Mouse (Mus musculus) ovary, postnatal 10 days (tissue): ENCODE measurements around the gene Tmem176b.
"Not testable (repeated sequence)": the region's sequence is repeated elsewhere in the genome, so short reads cannot be mapped to it uniquely, and the experiment has no call there.

Experiments used
- DNase-seq: peaks from one replicate; pipeline ENCODE4 v3.0.0; 2022; ENCODE audit warnings: low spot score

Gene Tmem176b

DNA sequence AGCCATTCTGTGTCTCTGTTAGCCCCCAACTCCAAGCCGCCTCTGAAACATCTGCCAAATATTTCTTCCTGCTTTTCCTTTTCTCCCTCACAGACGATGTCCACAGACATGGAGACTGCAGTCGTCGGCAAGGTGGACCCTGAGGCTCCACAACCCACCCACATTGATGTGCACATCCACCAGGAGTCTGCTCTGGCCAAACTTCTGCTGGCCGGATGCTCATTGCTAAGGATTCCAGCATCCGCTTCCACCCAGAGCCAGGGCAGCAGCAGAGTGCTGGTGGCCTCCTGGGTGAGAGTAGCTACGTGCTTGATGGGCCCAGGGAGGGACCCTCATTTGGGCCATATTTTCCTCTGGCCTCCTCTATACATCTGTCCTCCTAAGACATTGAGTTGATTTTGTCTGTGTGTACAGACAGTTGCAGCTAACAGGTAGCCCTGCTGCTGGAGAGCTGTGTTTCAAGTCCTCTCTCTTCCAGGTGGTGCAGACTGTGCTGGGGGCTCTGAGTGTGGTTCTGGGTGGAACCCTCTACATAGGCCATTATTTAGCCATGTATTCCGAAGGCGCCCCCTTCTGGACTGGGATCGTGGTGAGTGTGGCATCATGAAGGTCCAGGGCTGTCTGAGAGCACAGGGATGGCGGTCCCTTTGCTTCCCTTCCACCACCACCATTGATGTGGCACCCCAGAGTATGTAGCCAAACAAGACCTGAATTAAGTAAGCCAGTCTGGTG is 981 bp upstream of the Tmem176b start:
- no peak for DNase-seq

DNA sequence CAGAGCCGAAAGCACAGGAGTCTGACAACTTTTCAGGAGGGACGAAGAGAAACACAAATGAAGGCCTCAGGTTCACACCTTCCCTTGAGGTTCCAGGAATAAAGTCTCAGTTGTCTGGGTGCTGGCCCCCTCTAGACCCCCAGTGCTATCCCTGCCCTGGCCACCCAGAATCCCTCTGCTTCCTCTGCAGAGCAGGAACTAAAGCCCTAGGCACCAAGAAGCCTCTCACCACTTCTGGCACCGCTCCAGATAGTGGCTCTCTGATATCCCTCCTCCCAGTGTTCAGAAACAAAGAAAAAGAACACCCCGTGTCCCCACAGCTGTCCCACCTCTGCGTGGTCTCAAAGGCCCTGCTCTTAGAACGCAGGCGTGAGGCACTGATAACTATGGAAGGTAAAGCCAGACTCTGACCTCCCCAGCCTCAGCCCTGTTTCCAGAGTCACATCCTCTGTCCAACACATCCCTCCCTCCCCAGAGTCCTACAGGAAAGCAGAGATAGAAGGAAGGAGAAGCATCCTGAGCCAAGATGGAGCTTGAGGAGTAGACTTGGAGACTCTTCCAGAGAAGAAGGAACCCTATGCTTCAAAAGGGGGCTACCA is 826 bp downstream of the Tmem176b start, which contains the start of gene Tmem176a:
Tmem176a (plus strand) TSS at position 549 of the 599 bp plus-strand sequence.
- no peak for DNase-seq

DNA sequence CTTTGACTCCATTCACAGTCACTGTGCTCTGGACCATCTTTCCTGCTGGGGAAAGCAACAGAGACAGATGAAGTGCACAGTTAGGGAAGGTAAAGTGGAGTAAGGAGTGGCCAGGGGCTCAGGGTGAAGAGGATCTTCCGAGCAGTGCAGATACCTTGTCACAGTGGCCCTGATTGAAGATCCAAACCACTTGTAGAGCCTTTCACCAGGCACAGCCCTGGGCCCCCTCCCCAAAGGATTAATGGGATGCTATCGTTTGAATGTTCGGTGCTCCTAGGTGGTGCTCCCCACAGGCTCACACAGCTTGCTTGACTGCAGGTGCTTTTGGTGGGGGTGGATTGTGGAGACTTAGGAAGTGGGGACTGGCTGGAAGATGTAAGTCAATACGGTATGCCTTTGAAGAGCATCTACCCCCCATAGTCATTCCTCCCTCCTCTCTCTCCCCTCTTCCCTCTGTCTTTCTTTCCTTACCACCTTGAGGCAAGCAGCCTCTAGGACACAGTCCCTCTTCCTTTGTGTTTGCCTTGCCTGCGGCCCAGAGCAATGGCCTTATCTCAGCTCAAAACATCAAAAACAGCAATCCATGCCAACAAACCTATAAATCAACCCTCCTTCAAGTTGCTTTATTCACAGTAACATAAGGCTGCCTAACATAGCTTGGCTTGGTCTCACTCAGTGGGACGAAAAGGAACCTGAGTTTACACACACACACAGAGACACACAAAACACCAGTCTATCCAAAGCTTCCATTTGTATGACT is 2.8 kb downstream of the Tmem176b start:
- DNase-seq: no peak

DNA sequence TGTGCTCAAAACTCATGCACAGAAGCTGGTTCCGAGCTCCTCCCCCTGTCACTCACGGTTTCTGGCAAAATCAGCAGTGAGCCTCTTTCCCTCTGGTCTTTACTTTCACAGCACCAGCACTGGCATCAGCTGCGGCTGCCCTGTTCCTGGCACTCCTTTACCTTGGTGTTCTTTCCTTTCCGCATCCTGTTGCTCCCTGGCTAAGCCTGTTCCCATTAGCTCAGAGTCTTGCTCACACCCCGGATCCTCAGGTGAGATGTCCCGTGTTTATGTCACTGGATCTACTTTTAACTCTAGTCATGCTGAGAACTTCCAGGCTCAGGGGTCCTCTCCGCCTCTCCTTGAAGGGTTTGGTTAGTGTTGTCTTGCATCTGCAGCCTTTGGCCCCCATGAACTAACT is 3.8 kb downstream of the Tmem176b start:
- DNase-seq: no peak

DNA sequence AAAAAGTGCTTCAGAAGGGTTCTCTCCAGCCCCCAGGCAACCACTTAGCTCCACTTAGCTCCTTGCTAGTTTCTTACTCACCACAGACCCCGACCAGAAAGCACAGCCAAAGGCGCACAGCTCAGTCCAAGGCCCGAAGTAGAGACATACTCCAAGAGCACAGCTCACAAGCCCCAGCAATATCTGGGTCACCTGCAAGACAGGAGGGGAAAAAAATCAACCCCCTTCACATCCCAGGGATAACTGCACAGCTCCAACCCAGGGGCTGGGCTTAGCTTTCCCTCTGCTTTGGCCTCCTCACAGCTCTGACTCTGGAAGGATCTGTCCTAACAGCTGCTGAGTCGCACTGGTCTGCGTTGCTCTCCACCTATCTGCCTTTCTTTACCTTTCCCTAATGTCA is 5.2 kb downstream of the Tmem176b start:
- no peak for DNase-seq

DNA sequence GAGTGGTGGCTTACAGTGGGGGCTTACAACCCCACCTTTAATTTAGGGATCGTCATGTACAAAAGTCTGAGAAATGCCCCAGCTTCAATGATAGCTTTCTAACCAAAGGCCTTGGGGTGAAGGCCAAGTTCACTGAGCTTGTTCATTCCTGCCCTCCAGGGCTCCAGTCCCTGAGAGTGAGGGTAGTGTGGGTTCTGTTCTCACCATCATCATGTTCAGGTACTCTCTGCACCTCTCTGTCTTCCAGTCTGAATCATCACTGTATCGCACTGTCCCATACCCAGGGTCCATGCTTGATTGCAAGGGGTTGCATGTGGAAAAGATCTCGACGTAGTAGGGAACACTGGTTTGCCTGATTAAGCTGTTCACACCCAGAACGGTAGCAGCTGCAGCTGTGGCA is 6.1 kb downstream of the Tmem176b start:
- DNase-seq: no peak

DNA sequence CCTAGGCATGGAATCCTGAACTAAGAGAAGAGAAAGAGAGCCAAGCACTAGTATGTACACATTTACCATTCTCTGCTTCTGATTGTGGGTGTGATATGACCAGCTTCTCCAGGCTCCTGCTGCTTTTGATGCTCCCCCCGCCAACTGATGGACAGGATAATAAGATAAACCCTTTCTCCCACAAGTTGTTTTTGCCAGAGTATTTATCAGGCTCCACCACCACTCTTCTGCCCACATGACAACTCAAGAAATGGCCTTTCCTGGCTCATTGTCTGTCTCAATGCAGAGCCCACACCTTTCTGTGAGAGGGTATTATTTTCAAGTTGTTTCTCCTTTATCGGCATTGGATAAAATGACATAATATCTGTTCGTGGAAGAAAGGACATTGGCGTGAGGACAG is 7.8 kb downstream of the Tmem176b start:
- no peak for DNase-seq

DNA sequence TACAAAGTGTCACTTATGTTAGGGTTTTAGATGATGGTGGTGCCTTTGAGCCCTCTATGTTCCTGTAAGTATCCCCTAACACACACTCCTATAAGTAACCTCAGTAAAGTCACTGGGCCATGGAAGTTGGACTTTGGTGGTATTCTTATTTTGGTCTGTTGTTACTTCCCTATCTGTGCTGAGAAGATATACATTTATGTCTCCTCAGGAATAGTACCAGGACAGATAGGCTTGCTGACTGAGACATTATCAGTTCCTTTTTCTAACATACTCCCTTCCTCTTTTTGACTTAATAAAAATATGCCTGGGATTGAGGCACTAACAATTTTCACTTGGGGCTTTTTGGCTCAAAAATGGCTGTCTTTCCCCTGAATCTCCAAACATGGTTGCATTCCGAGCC is 8.9 kb downstream of the Tmem176b start:
- DNase-seq: no peak

DNA sequence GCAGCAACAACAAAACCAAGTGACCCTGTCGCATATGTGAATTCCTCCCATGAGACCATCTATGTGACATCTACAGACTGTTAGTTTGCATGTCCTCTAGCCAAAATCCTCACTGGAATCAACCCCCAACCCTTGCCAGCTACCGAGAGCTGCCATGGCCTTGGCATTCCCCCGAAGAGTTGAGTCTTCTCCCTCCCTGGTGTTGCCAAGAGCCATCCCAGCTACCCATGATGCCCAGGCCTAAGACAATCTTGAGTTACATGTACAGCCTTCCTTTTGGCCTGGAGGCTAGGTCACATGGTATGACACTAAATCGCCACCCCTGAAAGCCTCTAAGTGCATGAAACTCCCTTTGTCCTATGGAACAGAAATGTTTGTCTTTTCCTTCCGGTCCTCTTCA is 10.2 kb downstream of the Tmem176b start:
- DNase-seq: no peak

DNA sequence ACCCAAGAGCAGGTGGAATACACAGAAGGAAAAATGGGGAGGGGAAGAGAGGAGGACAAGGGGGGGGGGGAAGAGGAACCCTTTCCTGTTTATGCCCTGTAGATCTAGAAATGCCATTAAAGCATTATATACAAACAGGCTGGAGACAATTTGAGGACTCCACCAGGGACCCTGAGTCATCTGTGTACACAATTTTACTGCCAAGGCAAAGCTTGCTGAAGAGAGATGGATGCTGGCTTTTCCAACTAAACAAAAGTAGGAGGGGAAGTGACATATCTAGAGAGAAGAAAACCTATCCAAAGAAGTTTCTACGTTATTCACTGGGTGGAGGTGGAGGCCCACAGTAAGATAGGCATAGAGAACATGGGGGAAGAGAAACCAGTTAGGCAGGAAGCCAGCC is 11.1 kb downstream of the Tmem176b start:
- no peak for DNase-seq

DNA sequence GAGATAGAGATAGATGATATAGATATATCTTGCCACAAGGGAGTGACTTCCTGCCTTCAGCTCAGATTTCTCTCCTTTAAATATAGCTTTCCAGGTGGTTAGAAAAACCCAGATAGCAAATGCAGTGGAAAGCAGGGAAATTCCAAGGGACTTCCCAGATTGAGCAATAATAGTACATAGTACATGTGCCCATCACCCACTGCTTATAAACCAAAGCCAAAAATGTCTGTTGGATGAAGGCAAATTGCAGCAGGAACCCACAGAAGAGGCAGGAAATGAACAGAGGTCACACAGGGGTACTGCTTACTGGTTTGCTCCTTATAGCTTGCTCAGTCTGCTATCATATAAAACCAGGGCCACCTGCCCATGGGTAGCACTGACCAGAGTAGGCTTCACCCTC is 11.6 kb downstream of the Tmem176b start:
- no peak for DNase-seq

DNA sequence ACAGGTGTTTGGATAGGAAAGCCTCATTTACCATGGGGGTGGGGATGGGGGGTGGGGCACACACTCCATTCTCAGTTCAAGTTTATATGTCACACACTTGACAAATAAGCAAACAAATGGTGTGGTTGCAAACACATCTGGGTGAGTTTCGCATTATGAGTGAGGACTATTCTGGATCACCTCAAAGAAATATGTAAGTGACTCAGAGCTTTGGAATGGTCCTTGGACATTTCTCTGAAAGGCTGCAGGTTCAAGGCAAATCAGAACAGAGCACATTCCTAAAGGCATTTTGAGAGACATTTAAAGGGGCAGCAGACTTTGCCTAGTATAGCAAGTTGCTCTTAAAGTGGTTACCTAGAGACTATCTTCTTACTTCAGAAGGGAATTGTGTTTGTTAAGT is 12.3 kb downstream of the Tmem176b start:
- no peak for DNase-seq

DNA sequence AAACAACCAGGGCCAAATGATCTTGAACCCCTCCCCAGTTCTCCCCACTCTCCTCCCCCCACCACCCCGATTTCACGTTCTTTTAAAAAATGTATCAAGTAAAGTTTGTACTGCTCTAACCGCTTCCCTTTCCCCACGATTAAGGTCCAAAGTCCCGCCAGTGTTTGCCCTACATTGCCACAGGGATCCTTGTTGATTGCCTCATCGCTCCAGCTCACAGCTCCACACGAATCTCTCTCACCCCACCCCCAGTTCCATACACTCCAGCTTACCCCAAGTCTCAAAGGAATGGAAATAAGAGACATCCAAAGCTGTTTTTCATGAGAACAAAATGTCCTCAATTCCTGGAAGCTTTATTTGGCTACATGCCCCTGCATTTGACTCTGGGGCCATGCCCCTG is 16.3 kb downstream of the Tmem176b start:
- no peak for DNase-seq

DNA sequence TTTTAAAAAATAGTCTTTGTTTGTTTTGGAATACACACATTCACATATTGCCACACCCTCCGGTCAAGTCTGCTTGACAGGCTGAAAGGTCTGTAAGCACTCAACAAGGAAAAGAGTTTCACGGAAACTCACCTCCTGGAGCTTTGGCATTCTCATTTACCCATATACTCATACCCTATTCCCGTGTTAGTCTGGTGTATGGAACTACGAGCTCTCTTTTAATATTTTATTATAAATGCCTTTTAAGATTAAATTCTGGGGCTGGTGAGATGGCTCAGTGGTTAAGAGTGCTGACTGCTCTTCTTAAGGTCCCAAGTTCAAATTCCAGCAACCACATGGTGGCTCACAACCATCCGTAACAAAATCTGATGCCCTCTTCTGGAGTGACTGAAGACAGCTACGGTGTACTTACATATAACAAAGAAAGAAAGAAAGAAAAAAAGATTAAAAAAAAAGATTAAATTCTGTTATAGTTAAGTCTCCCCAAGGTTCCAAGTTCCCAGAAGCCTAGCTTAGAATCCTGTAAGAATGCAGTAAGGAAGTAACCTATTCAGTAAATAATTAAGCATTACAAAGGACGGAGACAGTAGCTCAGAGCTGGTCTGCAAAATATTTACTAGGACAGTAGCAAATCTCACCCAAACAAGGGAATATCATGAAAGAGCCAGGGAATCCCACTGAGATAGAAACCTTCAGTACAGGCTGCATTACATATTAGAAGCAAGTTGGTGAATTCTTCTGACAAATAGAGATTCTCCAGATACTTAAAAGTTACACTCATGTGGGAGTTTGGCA is 19.1 kb downstream of the Tmem176b start:
- not testable (repeated sequence) for DNase-seq

DNA sequence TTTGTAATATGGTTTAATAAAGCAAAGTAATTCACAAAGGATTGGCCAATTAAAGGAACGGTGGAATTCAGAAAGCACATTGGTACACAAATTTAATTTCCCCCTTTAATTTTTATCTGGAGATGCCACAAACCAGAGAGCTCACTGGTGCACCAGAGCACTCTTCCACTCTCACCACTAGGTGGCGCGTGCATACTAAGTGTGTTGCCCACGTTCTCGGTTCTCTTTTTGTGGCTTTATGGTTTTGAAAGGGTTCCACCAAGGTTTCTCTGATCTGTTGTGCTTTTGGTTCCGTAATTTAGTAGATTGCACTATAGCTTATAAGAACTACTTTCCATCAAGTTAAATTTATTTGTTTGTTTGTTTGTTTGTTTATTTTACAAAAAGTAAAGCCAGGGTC is 23.5 kb downstream of the Tmem176b start:
- peak; percentile 33 for DNase-seq

DNA sequence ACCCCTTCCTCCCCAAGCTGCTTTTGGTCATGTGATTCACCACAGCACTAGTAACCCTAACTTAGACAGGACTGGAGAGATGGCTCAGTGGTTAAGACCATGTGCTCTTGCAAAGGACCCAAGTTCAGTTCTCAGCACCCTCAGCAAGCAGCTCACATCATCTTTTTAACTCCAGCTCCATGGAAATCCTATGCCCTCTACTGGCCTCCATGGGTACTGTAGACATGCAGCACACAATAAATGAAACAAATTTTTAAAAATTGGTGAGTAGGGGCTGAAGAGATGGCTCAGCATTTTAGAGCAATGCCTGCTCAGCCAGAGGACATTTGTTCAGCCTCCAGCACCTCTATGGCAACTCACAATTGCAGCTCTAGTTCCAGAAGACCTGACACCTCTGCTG is 26.3 kb downstream of the Tmem176b start:
- no peak for DNase-seq

DNA sequence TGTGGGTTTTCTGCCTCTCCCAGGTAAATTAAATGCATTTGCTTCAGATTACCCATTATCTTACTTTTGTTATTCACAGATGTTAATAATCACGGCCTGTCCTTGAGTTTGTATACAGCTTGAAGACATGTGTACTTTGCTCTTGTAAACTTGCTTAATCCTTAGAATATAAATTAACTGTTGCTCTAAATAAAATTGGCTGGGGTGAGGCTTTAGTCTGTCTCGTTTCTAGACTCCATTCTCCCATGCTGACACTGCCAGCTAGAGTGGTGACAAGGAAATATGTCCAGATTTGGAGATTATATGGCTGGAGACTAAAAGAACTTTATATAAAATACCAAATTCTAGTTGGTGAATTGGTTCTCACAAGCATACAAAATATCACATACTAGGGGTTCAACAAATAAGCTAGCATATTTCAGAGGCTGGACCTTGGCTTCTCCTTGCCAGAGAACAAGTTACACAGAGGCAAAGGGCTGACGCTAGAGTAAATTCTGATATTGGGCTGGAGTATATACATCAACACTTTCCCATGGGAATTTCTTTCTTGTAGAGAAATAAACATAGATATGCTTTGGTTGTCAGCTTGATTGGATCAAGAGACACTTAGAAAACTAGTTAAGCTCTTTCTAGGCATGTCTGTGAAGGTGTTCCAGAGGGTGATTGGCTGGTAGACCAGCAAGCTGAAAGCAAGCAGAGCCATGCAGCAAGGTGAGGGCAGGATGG is 31.6 kb downstream of the Tmem176b start:
- DNase-seq: no peak

DNA sequence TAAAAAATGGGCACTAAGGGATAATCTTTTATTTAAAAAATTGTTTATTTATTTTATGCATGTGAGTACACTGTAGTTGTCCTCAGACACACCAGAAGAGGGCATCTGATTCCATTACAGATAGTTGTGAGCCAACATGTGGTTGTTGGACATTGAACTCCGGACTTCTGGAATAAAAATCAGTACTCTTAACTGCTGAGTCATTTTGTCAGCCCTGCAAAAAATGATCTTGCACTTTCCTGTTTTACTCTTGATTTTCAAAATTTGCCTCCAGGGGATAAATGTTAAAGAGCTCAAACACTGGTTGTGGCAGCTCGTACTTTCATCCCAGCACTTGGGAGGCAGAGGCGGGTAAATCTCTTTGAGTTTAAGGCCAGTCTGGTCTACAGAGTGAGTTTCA is 34.5 kb downstream of the Tmem176b start:
- DNase-seq: no peak

DNA sequence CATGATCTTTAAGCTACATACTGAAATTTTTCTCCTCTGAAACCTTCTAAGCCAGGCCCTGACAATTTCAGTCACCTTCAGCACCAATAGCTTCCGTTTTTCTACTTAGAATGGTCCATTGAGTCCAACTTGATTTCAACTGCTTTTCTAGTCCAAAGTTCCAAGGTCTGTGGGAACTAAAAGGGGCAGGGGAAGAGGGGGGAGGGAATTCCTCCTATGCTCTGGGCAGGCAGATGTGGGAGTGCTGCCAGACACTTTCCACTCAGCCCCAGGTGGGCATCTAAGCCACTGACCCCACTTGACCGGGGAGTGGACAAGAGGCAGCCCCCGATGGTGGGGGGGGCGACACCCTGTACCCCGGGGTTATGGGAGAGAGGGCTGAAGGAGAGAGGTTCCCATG is 37.0 kb downstream of the Tmem176b start:
- no peak for DNase-seq

DNA sequence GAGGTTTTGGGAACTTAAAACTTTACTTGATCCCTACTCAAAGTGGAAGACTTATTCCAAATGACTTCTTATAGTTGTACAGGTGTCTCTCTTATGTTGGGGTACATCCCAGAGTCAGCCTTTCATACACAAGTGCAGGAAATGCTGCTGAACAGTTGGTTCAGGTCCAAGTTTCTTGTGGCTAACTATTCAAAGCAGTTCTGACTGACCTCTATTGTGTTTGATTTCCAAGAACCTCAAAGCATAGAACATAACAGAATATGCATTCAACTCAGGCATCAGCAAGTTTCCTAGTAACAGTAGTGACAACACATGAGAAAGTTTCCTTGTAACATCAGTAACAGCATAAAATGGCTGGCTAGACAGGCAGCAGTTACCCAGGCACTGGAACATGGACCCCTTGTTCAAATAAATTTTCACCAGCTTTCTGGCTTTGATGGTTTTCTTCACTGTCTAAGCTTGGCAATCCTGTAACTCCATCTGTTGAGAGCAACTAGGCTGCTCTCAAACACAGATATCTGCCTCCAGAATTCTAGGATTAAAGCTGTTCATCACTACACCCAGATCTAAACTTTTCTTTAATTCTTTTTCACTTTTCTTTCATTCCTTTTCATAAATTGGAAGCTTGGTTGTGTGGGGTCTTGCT is 37.8 kb downstream of the Tmem176b start:
- DNase-seq: no peak

DNA sequence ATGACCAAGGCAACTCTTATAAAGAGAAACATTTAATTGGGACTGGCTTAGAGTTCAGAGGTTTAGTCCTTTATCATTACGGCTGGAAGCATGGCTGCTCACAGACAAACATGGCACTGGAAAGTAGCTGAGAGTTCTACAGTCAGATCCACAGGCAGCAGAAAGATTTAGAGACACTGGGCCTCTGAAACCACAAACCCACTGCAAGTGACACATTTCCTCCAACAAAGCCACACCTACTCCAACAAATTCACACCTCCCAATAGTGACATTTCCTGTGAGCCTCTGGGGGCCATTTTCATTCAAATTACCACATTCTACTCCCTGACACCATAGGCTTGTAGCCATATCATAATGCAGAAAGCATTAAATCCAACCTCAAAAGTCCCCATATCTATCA is 39.4 kb downstream of the Tmem176b start:
- DNase-seq: no peak
